Mouse (Mus musculus) CH12.LX (cell line): ENCODE data around the gene Spag7. TPM values are rescaled to one million over a fixed set of nuclear protein-coding genes. Genes with fewer than 3 reads are reported as not detected.

ENCODE experiments used
- DNase-seq: peaks from one replicate; pipeline ENCODE4 v3.0.0-alpha.2; 2013; ENCODE audit errors: extremely low read depth
- H3K27ac ChIP-seq: 2 replicates; pipeline ENCODE4 v1.5.1; 2012; ENCODE audit warnings: low read depth, mild to moderate bottlenecking, control low read depth, moderate library complexity; ENCODE audit not compliant: insufficient read depth
- H3K27me3 ChIP-seq: replicated peaks from 2 replicates; pipeline ENCODE3; 2012; ENCODE audit warnings: inconsistent platforms
- H3K36me3 ChIP-seq, 2 experiments: replicated peaks in 1 of 2; 2 replicates each; pipeline versions ENCODE3 to v1.6.1; 2012; ENCODE audit warnings: inconsistent platforms in 1 of 2, low read length in 1 of 2, mild to moderate bottlenecking in 1 of 2, mixed read lengths in 1 of 2, moderate library complexity in 1 of 2; ENCODE audit not compliant: control insufficient read depth in 1 of 2, insufficient read depth in 1 of 2
- H3K4me1 ChIP-seq, 2 experiments: 2 replicates each; pipeline ENCODE4 v1.6.1; 2012; ENCODE audit warnings: inconsistent platforms in 1 of 2, moderate library complexity in 1 of 2; ENCODE audit not compliant: insufficient read depth in 2 of 2, control insufficient read depth in 1 of 2
- H3K4me2 ChIP-seq: 2 replicates; pipeline ENCODE4 v1.6.1; 2012; ENCODE audit warnings: low read depth, mild to moderate bottlenecking, control low read depth; ENCODE audit not compliant: poor library complexity, insufficient read depth, severe bottlenecking
- H3K4me3 ChIP-seq, 3 experiments: fragments of 150-350 bp in 1 of 3; sonication (generic) in 1 of 3; replicated peaks in 1 of 3; 2 replicates each; pipeline versions ENCODE3 to v1.5.1; 2011 to 2012; ENCODE audit warnings: low read depth in 2 of 3, low read length in 2 of 3, mild to moderate bottlenecking in 2 of 3, moderate library complexity in 2 of 3, control low read depth in 1 of 3, improper control_type of control experiment in 1 of 3, inconsistent platforms in 1 of 3, mixed read lengths in 1 of 3; ENCODE audit not compliant: poor library complexity in 1 of 3
- H3K79me2 ChIP-seq: replicated peaks from 2 replicates; pipeline ENCODE4 v1.6.1; 2012; ENCODE audit warnings: mild to moderate bottlenecking, moderate library complexity; ENCODE audit not compliant: control insufficient read depth, poor library complexity, insufficient read depth, severe bottlenecking; ENCODE audit errors: extremely low read depth
- H3K9ac ChIP-seq: 2 replicates; pipeline ENCODE4 v1.6.1; 2012; ENCODE audit warnings: low read depth, mild to moderate bottlenecking, control low read depth, moderate library complexity; ENCODE audit not compliant: insufficient read depth
- H3K9me3 ChIP-seq: replicated peaks from 2 replicates; pipeline ENCODE3; 2012; ENCODE audit warnings: low read length, inconsistent platforms, mixed read lengths
- CTCF ChIP-seq, 2 experiments: IDR thresholded peaks in 1 of 2; conservative IDR thresholded peaks in 1 of 2; 2 replicates each; pipeline ENCODE4 v1.5.1; 2011 to 2012; ENCODE audit warnings: low read depth in 2 of 2, low read length in 2 of 2, improper control_type of control experiment in 1 of 2, inconsistent platforms in 1 of 2, mild to moderate bottlenecking in 1 of 2, moderate library complexity in 1 of 2
- HCFC1 ChIP-seq: IDR thresholded peaks from 2 replicates; pipeline ENCODE4 v1.6.1; 2012; ENCODE audit warnings: low read depth, mild to moderate bottlenecking, inconsistent platforms, low read length, improper control_type of control experiment
- KAT2A ChIP-seq: IDR thresholded peaks from 2 replicates; pipeline ENCODE4 v1.6.1; 2012; ENCODE audit warnings: low read length, improper control_type of control experiment, inconsistent platforms; ENCODE audit not compliant: insufficient replicate concordance
- MAX ChIP-seq: IDR thresholded peaks from 2 replicates; pipeline ENCODE4 v1.6.1; 2011; ENCODE audit warnings: low read length, improper control_type of control experiment
- MAZ ChIP-seq: IDR thresholded peaks from 2 replicates; pipeline ENCODE4 v1.6.1; 2012; ENCODE audit warnings: low read depth, mild to moderate bottlenecking, inconsistent platforms, low read length, improper control_type of control experiment, moderate library complexity
- MEF2A ChIP-seq: IDR thresholded peaks from 2 replicates; pipeline ENCODE4 v1.6.1; 2014; ENCODE audit warnings: low read depth, mild to moderate bottlenecking, inconsistent platforms, low read length, improper control_type of control experiment, borderline replicate concordance
- MXI1 ChIP-seq: IDR thresholded peaks from 2 replicates; pipeline ENCODE4 v1.6.1; 2011; ENCODE audit warnings: mild to moderate bottlenecking, low read depth, low read length, improper control_type of control experiment
- MYC ChIP-seq: IDR thresholded peaks from 2 replicates; pipeline ENCODE4 v1.6.1; 2011; ENCODE audit warnings: low read depth, mild to moderate bottlenecking, improper control_type of control experiment, low read length
- NELFE ChIP-seq: IDR thresholded peaks from 2 replicates; pipeline ENCODE4 v1.6.1; 2011; ENCODE audit warnings: low read depth, low read length, improper control_type of control experiment
- NRF1 ChIP-seq: IDR thresholded peaks from 2 replicates; pipeline ENCODE4 v1.6.1; 2014; ENCODE audit warnings: low read depth, mild to moderate bottlenecking, inconsistent platforms, low read length, improper control_type of control experiment, moderate library complexity
- POLR2A ChIP-seq: IDR thresholded peaks from 2 replicates; pipeline ENCODE4 v1.6.1; 2011; ENCODE audit warnings: low read depth, mild to moderate bottlenecking, improper control_type of control experiment, low read length
- RAD21 ChIP-seq: IDR thresholded peaks from 2 replicates; pipeline ENCODE4 v1.6.1; 2011; ENCODE audit warnings: low read depth, mild to moderate bottlenecking, low read length, improper control_type of control experiment, moderate library complexity
- RCOR1 ChIP-seq: conservative IDR thresholded peaks from 2 replicates; pipeline ENCODE4 v1.6.1; 2012; ENCODE audit warnings: low read depth, mild to moderate bottlenecking, inconsistent platforms, low read length, improper control_type of control experiment
- SIN3A ChIP-seq: IDR thresholded peaks from 2 replicates; pipeline ENCODE4 v1.6.1; 2012; ENCODE audit warnings: low read length, improper control_type of control experiment, inconsistent platforms
- SMC3 ChIP-seq: IDR thresholded peaks from 2 replicates; pipeline ENCODE4 v1.6.1; 2011; ENCODE audit warnings: low read depth, low read length, improper control_type of control experiment
- TCF12 ChIP-seq: IDR thresholded peaks from 2 replicates; pipeline ENCODE4 v1.6.1; 2014; ENCODE audit warnings: low read depth, mild to moderate bottlenecking, inconsistent platforms, low read length, improper control_type of control experiment
- USF1 ChIP-seq: IDR thresholded peaks from 2 replicates; pipeline ENCODE4 v1.6.1; 2014; ENCODE audit warnings: low read depth, mild to moderate bottlenecking, inconsistent platforms, low read length, improper control_type of control experiment
- USF2 ChIP-seq: conservative IDR thresholded peaks from 2 replicates; pipeline ENCODE4 v1.6.1; 2011; ENCODE audit warnings: low read depth, low read length, improper control_type of control experiment
- ZNF384 ChIP-seq: IDR thresholded peaks from 2 replicates; pipeline ENCODE4 v1.6.1; 2012; ENCODE audit warnings: low read depth, low read length, improper control_type of control experiment, inconsistent platforms
- dilution Hi-C: fragments of 300-500 bp; cut with MboI; formaldehyde crosslinking; loops from 2 replicates; pipeline ENCODE4 v1.14.3; 2020; ENCODE audit warnings: low sequenced_read_pairs; ENCODE audit not compliant: extremely low pct_unique_long_range_greater_than_20kb, extremely low pct_ligation_motif_present
- in situ Hi-C: fragments of 300-500 bp; cut with MboI; formaldehyde crosslinking; loops from 3 replicates; pipeline ENCODE4 v1.14.3; 2019; ENCODE audit warnings: low sequenced_read_pairs, low pct_ligation_motif_present, low pct_unique_long_range_greater_than_20kb, mixed read lengths
- polyA plus RNA-seq: library from polyadenylated mRNA; unstranded; fragments of >175 nt; gene quantifications from 2 replicates; pipeline ENCODE4 v1.2.1, GENCODE M21; 2012; ENCODE audit warnings: low read depth; ENCODE audit not compliant: insufficient read length
- total RNA-seq, 2 experiments: library from RNA; depleted of rRNA; stranded (reverse); fragments of 300-350 nt in 1 of 2; fragments of >200 nt in 1 of 2; gene quantifications; 2 replicates each; pipeline ENCODE4 v1.2.3; 2012 to 2014

Spag7 gene
- total and polyA plus RNA-seq, 3 experiments: 93.5 to 120 (median 105) TPM

DNA sequence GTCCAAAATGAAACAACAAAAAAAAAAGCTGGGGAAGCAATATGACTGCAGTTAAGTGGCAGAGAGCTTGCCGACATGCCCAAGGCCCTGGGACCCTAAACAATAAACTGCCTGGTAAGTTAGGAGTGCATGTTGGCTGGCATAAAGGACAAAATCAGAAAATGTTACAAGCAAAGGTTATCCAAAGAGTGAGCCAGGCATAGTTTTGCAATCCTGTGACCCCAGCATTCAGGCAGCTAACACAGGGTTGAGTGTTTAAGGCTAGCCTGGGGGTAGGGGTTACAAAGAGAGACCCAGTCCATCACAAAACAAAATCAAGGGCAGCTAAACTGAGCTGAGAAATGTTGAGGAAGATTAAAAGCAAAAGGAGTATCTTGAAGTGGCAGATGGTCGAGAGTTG is 29.8 kb upstream of the Spag7 start:
- dilution Hi-C loops: no loop called here
- Histone ChIP-seq H3K9ac (no peak overlapping the region), H3K9me3 (no peaks in the 10 kb centered on the region), H3K27ac (no peak overlapping the region), H3K27me3 (peaks cover 3% of the 10 kb centered on the region), H3K4me2 (no peak overlapping the region), H3K4me3 (no peak overlapping the region), H3K4me1 (peaks cover 9 to 24% of the 10 kb centered on the region in 2 experiments), H3K79me2 (0 out of 2 replicates have a peak, but pooled peaks cover 5% of the 10 kb centered on the region), H3K36me3 (peaks cover 8 to 19% of the 10 kb centered on the region in 2 experiments)
- no peak for TF ChIP-seq ZNF384
- no peak for TF ChIP-seq RCOR1
- no peak for TF ChIP-seq MEF2A
- TF ChIP-seq TCF12: no peak
- in situ Hi-C loops: no loop called here
- DNase-seq: no peak

DNA sequence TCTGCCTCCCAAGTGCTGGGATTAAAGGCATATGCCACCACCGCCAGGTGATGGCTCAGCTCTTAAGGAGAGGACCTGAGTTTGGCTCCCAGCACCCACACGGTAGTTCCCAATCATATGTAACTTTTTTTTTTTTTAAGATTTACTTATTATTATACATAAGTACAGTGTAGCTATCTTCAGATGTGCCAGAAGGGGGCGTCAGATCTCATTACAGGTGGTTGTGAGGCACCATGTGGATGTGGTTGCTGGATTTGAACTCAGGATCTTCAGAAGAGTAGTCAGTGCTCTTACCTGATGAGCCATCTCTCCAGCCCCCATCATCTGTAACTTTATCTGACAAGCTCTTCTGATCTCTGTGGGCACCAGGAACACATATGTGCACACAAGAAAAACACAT is 28.2 kb upstream of the Spag7 start:
- dilution Hi-C loops (no loop called here), in situ Hi-C loops (no loop called here)
- Histone ChIP-seq H3K9me3 (no peaks in the 10 kb centered on the region), H3K27ac (no peak overlapping the region), H3K27me3 (peaks cover 3% of the 10 kb centered on the region), H3K79me2 (0 out of 2 replicates have a peak, but pooled peaks cover 5% of the 10 kb centered on the region), H3K4me1 (peaks cover 9 to 21% of the 10 kb centered on the region in 2 experiments), H3K4me2 (no peak overlapping the region), H3K36me3 (peaks cover 0 to 3% of the 10 kb centered on the region in 2 experiments), H3K4me3 (no peak overlapping the region), H3K9ac (no peak overlapping the region)
- peak; percentile 22 for DNase-seq
- TF ChIP-seq MYC (0 out of 2 replicates have a peak, but pooled peaks have one; percentile 30), USF2 (no peak), SMC3 (0 out of 2 replicates have a peak, but pooled peaks have one; percentile 5), ZNF384 (0 out of 2 replicates have a peak, but pooled peaks have one; percentile 7), CTCF (conservative IDR thresholded peaks at IDR 0.05 in 1 of 2, IDR thresholded peaks at IDR 0.05 in 1 of 2; ENCODE audit: low read depth in 2 of 2, low read length in 2 of 2) (peak in 1 of 2 experiments; percentile 47; a peak in 2 of 4 replicates)

DNA sequence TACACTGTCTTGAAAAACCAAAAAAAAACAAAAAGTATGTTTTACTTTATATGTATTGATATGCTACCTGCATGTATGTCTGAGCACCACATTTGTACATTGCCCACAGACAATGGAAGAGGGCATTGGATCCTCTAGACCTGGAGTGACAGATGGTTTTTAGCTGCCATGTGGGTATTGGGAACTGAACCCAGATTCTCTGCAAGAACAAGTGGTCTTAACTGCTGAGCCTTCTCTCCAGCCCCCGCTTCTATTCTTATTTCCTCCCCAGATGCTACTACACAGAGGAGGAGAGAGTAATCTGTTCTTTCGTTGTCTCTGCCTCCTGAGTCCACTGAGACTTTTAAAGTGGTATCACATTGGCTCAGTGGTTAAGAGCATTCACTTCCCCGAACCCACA is 24.3 kb upstream of the Spag7 start:
- in situ Hi-C loops: no loop called here
- no peak for TF ChIP-seq RAD21
- no peak for TF ChIP-seq HCFC1
- no peak for TF ChIP-seq KAT2A
- no peak for TF ChIP-seq SMC3
- TF ChIP-seq POLR2A: no peak
- TF ChIP-seq MYC: no peak
- no peak for TF ChIP-seq USF1
- TF ChIP-seq NRF1: no peak
- TF ChIP-seq MAZ: no peak
- no peak for TF ChIP-seq MXI1
- no peak for TF ChIP-seq CTCF (conservative IDR thresholded peaks at IDR 0.05 in 1 of 2, IDR thresholded peaks at IDR 0.05 in 1 of 2; ENCODE audit: low read depth in 2 of 2, low read length in 2 of 2)
- TF ChIP-seq MAX: no peak
- no peak for TF ChIP-seq NELFE
- no peak for TF ChIP-seq SIN3A
- TF ChIP-seq, all 38 proteins: peak for 0
- Histone ChIP-seq H3K9ac (no peak overlapping the region), H3K79me2 (no peaks in the 10 kb centered on the region), H3K9me3 (no peaks in the 10 kb centered on the region), H3K36me3 (no peaks in the 10 kb centered on the region), H3K4me1 (peaks cover 0 to 6% of the 10 kb centered on the region in 2 experiments; a peak in 2 of 4 replicates), H3K27me3 (no peaks in the 10 kb centered on the region), H3K27ac (no peak overlapping the region), H3K4me3 (no peak overlapping the region), H3K4me2 (no peak overlapping the region)
- dilution Hi-C loops: no loop called here
- no peak for DNase-seq
